Mouse (Mus musculus) MEL (cell line): ENCODE data around the gene Cct7.

Source experiments
- CTCF ChIP-seq, 3 experiments: IDR thresholded peaks in 2 of 3; conservative IDR thresholded peaks in 1 of 3; 2 replicates each; pipeline ENCODE4 v1.5.1; 2011 to 2012; ENCODE audit warnings: low read length in 3 of 3, low read depth in 2 of 3, mild to moderate bottlenecking in 2 of 3, improper control_type of control experiment in 1 of 3, inconsistent platforms in 1 of 3, mixed read lengths in 1 of 3, moderate library complexity in 1 of 3; ENCODE audit not compliant: control insufficient read depth in 1 of 3, insufficient read depth in 1 of 3, poor library complexity in 1 of 3, severe bottlenecking in 1 of 3
- E2F4 ChIP-seq: IDR thresholded peaks from 2 replicates; pipeline ENCODE4 v1.6.1; 2011; ENCODE audit warnings: low read depth, low read length, improper control_type of control experiment, borderline replicate concordance
- EP300 ChIP-seq, 2 experiments: IDR thresholded peaks; 2 replicates each; pipeline ENCODE4 v1.6.1; 2011; ENCODE audit warnings: improper control_type of control experiment in 2 of 2, low read length in 2 of 2, low read depth in 1 of 2, mild to moderate bottlenecking in 1 of 2
- POLR2A ChIP-seq, 2 experiments: IDR thresholded peaks; 2 replicates each; pipeline ENCODE4 v1.6.1; 2011 to 2012; ENCODE audit warnings: low read length in 2 of 2, mild to moderate bottlenecking in 2 of 2, control low read depth in 1 of 2, improper control_type of control experiment in 1 of 2, low read depth in 1 of 2, moderate library complexity in 1 of 2; ENCODE audit not compliant: control insufficient read depth in 1 of 2, insufficient read depth in 1 of 2, poor library complexity in 1 of 2
- SMC3 ChIP-seq: IDR thresholded peaks from 2 replicates; pipeline ENCODE4 v1.6.1; 2011; ENCODE audit warnings: low read depth, low read length, improper control_type of control experiment
- TAL1 ChIP-seq: IDR thresholded peaks from 2 replicates; pipeline ENCODE4 v1.6.1; 2012; ENCODE audit warnings: mild to moderate bottlenecking, inconsistent platforms, low read length, moderate library complexity, mixed read lengths

- TF ChIP-seq CTCF (IDR thresholded peaks at IDR 0.05 in 2 of 3, conservative IDR thresholded peaks at IDR 0.05 in 1 of 3; ENCODE audit: control insufficient read depth in 1 of 3, insufficient read depth in 1 of 3, low read depth in 2 of 3, low read length in 3 of 3, poor library complexity in 1 of 3, severe bottlenecking in 1 of 3) (no peak), EP300 (IDR thresholded peaks at IDR 0.05; ENCODE audit: low read depth in 1 of 2, low read length in 2 of 2) (no peak), POLR2A (IDR thresholded peaks at IDR 0.05; ENCODE audit: control insufficient read depth in 1 of 2, insufficient read depth in 1 of 2, low read depth in 1 of 2, low read length in 2 of 2, poor library complexity in 1 of 2) (no peak), TAL1 (no peak), SMC3 (no peak), E2F4 (no peak)
These were observed 1.5 kb downstream of the Cct7 start for GRCm38 (mm10) chr6:85452816-85453215.
